Mouse (Mus musculus) forebrain, embryonic 11.5 days (tissue): ENCODE results near the gene Zfp445. TPM values are rescaled to one million over a fixed set of nuclear protein-coding genes. Genes with fewer than 3 reads are reported as not detected.

Experiments used
- ATAC-seq: fragments of 200-750 bp; cut with Nextera tagmentation; replicated peaks from 2 replicates; pipeline ENCODE4 v1.8.0; 2017; ENCODE audit warnings: moderate TSS enrichment; ENCODE audit not compliant: low FRiP score
- DNase-seq: peaks from one replicate; pipeline ENCODE4 v3.0.0-alpha.2; 2017; ENCODE audit warnings: low spot score
- H3K27ac ChIP-seq: fragments of 300-500 bp; sonication (generic); 2 replicates; pipeline ENCODE4 v1.5.1; 2014; ENCODE audit warnings: low read depth, low read length
- H3K27me3 ChIP-seq: fragments of 300-500 bp; sonication (generic); 2 replicates; pipeline ENCODE4 v1.6.1; 2014; ENCODE audit warnings: mild to moderate bottlenecking, low read length, mixed read lengths; ENCODE audit not compliant: control insufficient read depth, insufficient read depth
- H3K36me3 ChIP-seq: fragments of 300-500 bp; sonication (generic); 2 replicates; pipeline ENCODE4 v1.6.1; 2014; ENCODE audit warnings: mild to moderate bottlenecking, low read length, moderate library complexity, mixed read lengths; ENCODE audit not compliant: control insufficient read depth, insufficient read depth
- H3K4me1 ChIP-seq: fragments of 300-500 bp; sonication (generic); replicated peaks from 2 replicates; pipeline ENCODE4 v1.6.1; 2014; ENCODE audit warnings: low read length, mixed read lengths; ENCODE audit not compliant: control insufficient read depth, insufficient read depth
- H3K4me2 ChIP-seq: fragments of 300-500 bp; sonication (generic); 2 replicates; pipeline ENCODE4 v1.6.1; 2014; ENCODE audit warnings: low read depth, mild to moderate bottlenecking, low read length, moderate library complexity, mixed read lengths; ENCODE audit not compliant: severe bottlenecking
- H3K4me3 ChIP-seq: fragments of 300-500 bp; sonication (generic); 2 replicates; pipeline ENCODE4 v1.5.1; 2014; ENCODE audit warnings: low read depth, low read length
- H3K9ac ChIP-seq: fragments of 300-500 bp; sonication (generic); 2 replicates; pipeline ENCODE4 v1.6.1; 2014; ENCODE audit warnings: low read length
- H3K9me3 ChIP-seq: fragments of 300-500 bp; sonication (generic); 2 replicates; pipeline ENCODE4 v1.6.1; 2016; ENCODE audit warnings: low read length, mixed read lengths; ENCODE audit not compliant: control insufficient read depth
- whole genome bisulfite sequencing: fragments of 180-500 bp; shearing (Covaris S2); extraction: QIAGEN DNeasy Blood & Tissue Kit; methylation state at CpG from one replicate; pipeline ENCODE4 v1.1.7; 2014; 5-methylcytosine and 5-hydroxymethylcytosine counted together
- polyA plus RNA-seq: library from polyadenylated mRNA; unstranded; fragments of >200 nt; fragmentation: Nextera tagmentation; extraction: Ambion mirVana; gene quantifications from 2 replicates; pipeline ENCODE4 v1.2.1, GENCODE M21; 2014

Gene Zfp445
- polyA plus RNA-seq, 1 experiment from 2014 or later: 81.8 TPM

DNA sequence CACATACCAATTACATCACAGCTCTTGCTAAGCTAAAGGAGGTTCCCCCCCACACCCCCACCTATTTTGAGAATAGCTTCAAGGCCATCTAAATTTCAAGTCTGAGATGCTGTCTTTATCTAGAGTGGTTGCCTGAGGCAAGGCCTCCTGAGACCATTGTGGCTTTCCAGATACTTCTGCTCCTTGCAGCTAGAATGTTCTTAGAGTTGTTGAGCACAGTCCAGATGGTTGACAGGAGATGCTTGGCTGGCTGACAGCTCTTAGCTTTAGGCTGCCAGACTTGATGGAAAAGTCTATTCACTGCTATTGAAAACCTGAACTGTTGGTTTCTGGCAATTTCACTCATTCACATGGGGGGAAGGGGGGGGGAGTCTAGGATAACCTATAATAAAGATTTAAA lies 19.6 kb downstream of the Zfp445 start:
- no peak overlapping the region for H3K4me2 ChIP-seq
- peaks cover 16% of the 10 kb centered on the region; the same call in 1 of the 2 replicates for H3K36me3 ChIP-seq
- no peaks in the 10 kb centered on the region for H3K27me3 ChIP-seq
- H3K27ac ChIP-seq: no peak overlapping the region
- no peaks in the 10 kb centered on the region for H3K4me1 ChIP-seq
- DNase-seq (no peak), ATAC-seq (no peak)
- H3K4me3 ChIP-seq: no peak overlapping the region
- H3K9me3 ChIP-seq: no peaks in the 10 kb centered on the region
- H3K9ac ChIP-seq: no peak overlapping the region

DNA sequence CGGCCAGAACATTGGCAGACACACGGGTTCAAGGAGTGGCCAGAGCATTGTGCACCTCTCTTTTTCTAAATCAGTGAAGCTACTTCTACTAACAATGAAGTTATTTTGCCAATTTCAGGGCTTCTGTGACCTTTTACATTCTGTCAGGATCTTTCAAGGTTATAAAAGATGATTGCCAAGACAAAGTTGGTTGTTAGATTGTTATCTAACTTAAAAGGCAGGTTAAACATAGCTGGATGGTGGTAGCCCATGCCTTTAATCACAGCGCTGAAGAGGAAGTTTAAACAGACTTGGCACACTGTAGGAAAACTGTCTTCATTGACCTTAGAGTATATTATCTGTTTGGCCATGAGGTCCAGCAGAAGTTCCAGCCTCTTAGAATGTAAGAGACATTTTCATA lies 20.2 kb downstream of the Zfp445 start:
- Histone ChIP-seq H3K9ac (no peak overlapping the region), H3K36me3 (peaks cover 15% of the 10 kb centered on the region; the same call in 1 of the 2 replicates), H3K4me1 (no peaks in the 10 kb centered on the region), H3K4me2 (no peak overlapping the region), H3K9me3 (no peaks in the 10 kb centered on the region), H3K27me3 (no peaks in the 10 kb centered on the region), H3K27ac (no peak overlapping the region), H3K4me3 (no peak overlapping the region)
- WGBS: 86% methylated on average over 3 of the region's 3 CpGs
- no peak for DNase-seq
- ATAC-seq: no peak

DNA sequence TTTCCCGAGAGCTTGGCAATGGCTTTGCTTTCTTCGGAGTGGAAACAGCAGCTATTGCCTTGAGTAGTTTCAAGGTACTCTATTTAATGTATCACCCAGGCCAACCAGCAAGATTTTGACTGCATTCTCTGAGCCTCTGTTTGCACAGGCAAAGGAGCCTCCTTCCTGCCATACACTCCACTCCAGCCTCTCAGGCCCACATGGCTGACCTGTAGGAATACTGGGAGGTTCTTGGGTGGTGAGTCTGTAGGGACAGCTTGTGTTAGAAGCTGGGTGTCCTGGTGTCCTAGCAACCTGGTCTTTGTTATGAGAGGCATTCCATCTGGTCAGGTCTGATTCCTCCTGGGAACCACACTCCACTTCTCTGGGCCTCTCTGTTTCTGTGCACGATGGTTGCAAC lies 22.0 kb downstream of the Zfp445 start, which contains the start of gene Gm35549:
Gene Gm35549, minus strand, starts transcription at position 276 of the 400 bp plus-strand sequence.
- 90% methylated on average over 3 of the region's 3 CpGs for WGBS
- no peak within 1 kb of the TSS for H3K27ac ChIP-seq
- no peaks in the 10 kb centered on the region for H3K9me3 ChIP-seq
- H3K9ac ChIP-seq: no peak within 1 kb of the TSS
- H3K36me3 ChIP-seq: peaks cover 3% of the 10 kb centered on the region; the same call in 1 of the 2 replicates
- no peaks in the 10 kb centered on the region for H3K4me1 ChIP-seq
- ATAC-seq (no peak), DNase-seq (no peak)
- no peaks in the 10 kb centered on the region for H3K27me3 ChIP-seq
- no peak within 1 kb of the TSS for H3K4me2 ChIP-seq
- H3K4me3 ChIP-seq: no peak within 1 kb of the TSS

DNA sequence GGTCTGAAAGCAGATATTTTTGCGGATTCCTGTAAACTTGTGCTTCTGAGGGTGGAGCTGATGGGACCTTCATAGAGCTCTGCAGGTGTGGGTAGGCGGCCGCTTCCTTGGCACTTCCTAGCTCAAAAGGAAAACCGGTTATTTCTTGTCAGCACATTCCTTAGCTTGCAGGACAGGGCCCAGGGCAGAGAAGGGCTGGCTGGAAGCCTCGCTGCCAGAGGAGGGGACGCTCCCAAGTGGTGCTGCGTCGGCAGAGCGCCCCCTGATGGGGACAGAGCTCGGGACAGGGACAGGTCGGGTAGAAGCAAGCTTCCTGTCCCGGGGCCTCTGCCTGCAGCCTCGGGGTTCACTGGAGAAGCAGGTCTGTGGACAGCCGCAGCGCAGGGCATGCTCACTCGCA lies 28.1 kb downstream of the Zfp445 start:
- Histone ChIP-seq H3K27ac (no peak overlapping the region), H3K4me3 (no peak overlapping the region), H3K36me3 (no peaks in the 10 kb centered on the region), H3K9ac (no peak overlapping the region), H3K4me1 (no peaks in the 10 kb centered on the region), H3K4me2 (no peak overlapping the region), H3K27me3 (no peaks in the 10 kb centered on the region), H3K9me3 (no peaks in the 10 kb centered on the region)
- DNase-seq (peak; percentile 71), ATAC-seq (no peak; the same call in 1 of the 2 replicates)
- 28% methylated on average over 16 of the region's 16 CpGs for WGBS

DNA sequence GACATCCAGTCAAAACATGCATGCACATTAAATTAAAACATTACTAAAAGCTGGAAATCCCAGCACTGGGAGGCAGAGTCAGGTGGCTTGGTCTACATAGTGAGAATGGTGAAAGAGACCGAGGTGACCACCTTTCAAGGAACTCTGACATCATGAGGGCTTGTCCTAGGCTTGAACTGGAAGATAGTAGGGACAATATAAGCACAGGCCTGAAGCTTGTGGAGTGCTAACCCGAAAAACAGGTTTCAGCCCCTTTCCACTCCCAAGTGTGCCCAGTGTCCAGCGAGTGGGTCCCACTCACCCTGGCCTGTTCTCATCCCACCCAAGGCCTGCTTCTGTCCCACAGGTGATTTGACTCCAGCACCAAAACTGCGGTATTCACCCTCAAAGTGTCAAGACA lies 28.6 kb downstream of the Zfp445 start:
- 0 out of 2 replicates have a peak, but pooled peaks have one; percentile 10 for ATAC-seq
- 90% methylated on average over 4 of the region's 4 CpGs for WGBS
- Histone ChIP-seq H3K9ac (no peak overlapping the region), H3K4me3 (no peak overlapping the region), H3K36me3 (no peaks in the 10 kb centered on the region), H3K27ac (peak overlapping the region; percentile 18; the same call in 1 of the 2 replicates), H3K4me2 (no peak overlapping the region), H3K9me3 (no peaks in the 10 kb centered on the region), H3K4me1 (no peaks in the 10 kb centered on the region), H3K27me3 (no peaks in the 10 kb centered on the region)
- no peak for DNase-seq

DNA sequence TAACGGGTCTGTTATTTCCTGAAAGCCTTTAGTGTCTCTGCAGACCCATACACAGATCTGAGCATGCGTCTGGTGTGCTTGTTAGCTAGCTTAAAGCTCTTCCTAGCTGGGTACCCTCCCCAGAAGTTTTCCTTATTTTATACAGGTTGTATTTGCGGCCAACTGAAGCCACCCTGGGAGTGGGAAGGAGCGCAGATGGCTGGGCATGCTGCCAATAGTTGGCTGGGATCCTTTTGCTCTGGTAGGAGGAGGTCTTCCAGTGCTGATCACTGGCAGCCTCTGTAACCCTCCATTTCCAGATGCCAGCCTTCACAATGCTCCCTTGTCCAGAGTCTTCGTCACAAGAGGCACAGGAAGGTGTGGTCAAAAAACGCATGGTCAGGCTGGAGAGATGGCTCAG lies 29.0 kb downstream of the Zfp445 start:
- Histone ChIP-seq H3K36me3 (no peaks in the 10 kb centered on the region), H3K9ac (no peak overlapping the region), H3K27ac (peak overlapping the region; percentile 18; the same call in 1 of the 2 replicates), H3K4me1 (no peaks in the 10 kb centered on the region), H3K4me2 (no peak overlapping the region), H3K27me3 (no peaks in the 10 kb centered on the region), H3K4me3 (no peak overlapping the region), H3K9me3 (no peaks in the 10 kb centered on the region)
- peak; percentile 44; the same call in 1 of the 2 replicates for ATAC-seq
- WGBS: 55% methylated on average over 6 of the region's 6 CpGs
- peak; percentile 64 for DNase-seq

DNA sequence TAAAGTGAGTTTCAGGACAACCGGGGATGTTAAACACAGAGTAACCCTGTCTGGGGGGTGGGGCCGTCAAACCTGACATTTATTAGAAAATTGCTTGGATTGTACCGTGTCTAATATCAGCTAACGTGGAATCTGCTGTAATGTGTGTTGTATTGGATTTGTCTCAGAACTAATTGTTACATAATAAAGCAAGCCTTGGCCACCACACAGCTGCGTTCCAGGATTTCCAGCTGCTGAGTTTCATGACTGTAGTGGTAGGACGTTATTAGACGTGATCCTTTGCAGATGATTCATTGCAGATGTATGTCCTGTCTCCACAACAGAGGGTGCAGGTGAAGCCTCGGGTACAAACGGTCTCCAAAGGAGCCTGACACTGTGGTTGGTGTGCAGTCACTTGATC lies 29.7 kb downstream of the Zfp445 start:
- H3K27me3 ChIP-seq: no peaks in the 10 kb centered on the region
- H3K9ac ChIP-seq: no peak overlapping the region; the same call in 1 of the 2 replicates
- no peak overlapping the region for H3K4me2 ChIP-seq
- no peak for ATAC-seq
- 76% methylated on average over 9 of the region's 9 CpGs for WGBS
- no peak for DNase-seq
- H3K9me3 ChIP-seq: no peaks in the 10 kb centered on the region
- H3K27ac ChIP-seq: no peak overlapping the region; the same call in 1 of the 2 replicates
- H3K4me3 ChIP-seq: no peak overlapping the region
- H3K36me3 ChIP-seq: no peaks in the 10 kb centered on the region
- no peaks in the 10 kb centered on the region for H3K4me1 ChIP-seq

GRCm38 (mm10) chr9:122829826-122830380 lies 35.9 kb downstream of the Zfp445 start:
- no peak for DNase-seq
- H3K27ac ChIP-seq: no peak overlapping the region
- H3K4me3 ChIP-seq: no peak overlapping the region
- no peaks in the 10 kb centered on the region for H3K4me1 ChIP-seq
- 85% methylated on average over 4 of the region's 4 CpGs for WGBS
- no peak for ATAC-seq
- no peak overlapping the region for H3K4me2 ChIP-seq
- H3K36me3 ChIP-seq: no peaks in the 10 kb centered on the region
- no peak overlapping the region for H3K9ac ChIP-seq
- no peaks in the 10 kb centered on the region for H3K27me3 ChIP-seq
- no peaks in the 10 kb centered on the region for H3K9me3 ChIP-seq

GRCm38 (mm10) chr9:122826743-122827142 lies 39.1 kb downstream of the Zfp445 start:
- no peak for DNase-seq
- Histone ChIP-seq H3K27ac (no peak overlapping the region), H3K9me3 (no peaks in the 10 kb centered on the region), H3K4me3 (no peak overlapping the region), H3K4me2 (no peak overlapping the region), H3K36me3 (no peaks in the 10 kb centered on the region), H3K9ac (no peak overlapping the region), H3K4me1 (no peaks in the 10 kb centered on the region), H3K27me3 (no peaks in the 10 kb centered on the region)
- 92% methylated on average over 4 of the region's 4 CpGs for WGBS
- no peak for ATAC-seq
